Mouse (Mus musculus): ENCODE measurements at regions not wholly inside any gene's neighbourhood (a gene's known extent, or its start where the extent isn't known, plus 50 kb on each side); places are given as distances from the start of the nearest gene placed in this dataset.

DNA sequence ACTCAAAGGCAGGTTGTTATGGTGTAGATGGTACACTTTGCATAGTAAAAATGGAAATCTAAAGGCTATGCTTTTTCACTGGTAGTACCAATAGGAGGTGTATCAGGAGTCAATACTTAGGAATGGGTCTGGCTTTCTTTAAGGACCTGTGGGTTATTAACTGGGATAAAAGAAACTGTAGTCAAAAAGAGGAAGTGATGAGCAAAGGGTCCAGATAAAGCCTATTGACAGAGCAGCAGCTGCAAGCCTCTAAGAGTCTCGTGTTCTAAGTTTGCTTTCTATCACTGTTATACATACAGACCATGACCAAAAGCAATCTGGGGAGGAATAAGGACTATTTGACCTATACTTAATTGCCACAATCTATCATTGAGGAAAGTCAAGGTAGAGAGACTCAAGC is 683.0 kb downstream of the Stpg2 start:
- no peak for DNase-seq

DNA sequence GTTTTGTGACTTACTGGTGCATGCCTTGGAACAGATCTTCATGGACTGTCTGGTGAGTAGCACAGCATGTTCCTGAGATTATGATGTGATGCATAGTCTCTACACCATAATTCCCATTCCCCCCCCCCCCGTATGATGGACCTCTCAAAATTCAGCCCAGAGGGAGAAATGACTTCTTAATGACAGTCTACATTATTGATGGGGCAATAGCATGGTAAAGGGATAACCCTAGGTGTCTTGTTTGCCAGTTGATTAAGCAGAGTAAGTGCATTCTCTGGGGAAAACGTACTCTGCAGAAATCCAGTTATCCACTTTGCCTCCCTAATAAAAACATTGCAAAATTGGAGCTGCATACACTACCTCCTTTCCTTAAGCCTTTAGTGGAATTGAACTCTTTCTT is 684.7 kb downstream of the Stpg2 start:
- no peak for DNase-seq

GRCm38 (mm10) chr3:139897894-139898293 is 692.4 kb downstream of the Stpg2 start:
- no peak for DNase-seq

GRCm38 (mm10) chr3:139899213-139899612 is 693.7 kb downstream of the Stpg2 start:
- no peak for DNase-seq

DNA sequence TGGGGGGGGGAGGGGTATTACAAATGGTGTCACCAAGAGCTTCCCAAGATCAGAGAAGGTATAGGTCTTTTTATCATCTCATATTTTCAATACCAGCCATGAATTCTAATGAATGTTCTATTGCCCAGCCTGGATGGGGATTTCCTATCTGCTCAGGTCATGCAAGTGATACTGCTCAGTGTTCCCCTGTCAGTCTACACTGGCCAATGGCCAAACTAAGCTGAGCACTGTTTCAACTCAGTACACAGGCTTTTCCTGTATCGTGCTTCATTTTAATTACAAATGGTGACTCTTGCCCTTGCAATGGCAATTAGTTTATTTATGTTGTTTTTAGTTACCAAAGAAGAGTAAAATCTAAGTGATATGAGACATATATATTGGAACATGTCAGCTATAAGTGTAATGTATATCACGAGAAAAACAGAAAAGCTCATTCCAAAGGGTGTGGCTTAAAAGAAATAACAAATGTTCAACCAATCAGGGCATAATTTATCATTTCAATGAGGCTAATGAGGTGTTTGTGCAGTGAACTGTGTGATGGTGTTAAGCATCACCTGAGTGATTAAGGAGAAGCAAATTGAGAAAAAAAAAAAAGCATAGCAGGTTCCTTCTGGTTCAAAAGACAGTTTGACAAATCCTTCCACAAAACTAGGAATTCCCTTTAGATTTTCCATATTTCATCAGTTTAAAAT is 708.3 kb downstream of the Stpg2 start:
- no peak for DNase-seq

DNA sequence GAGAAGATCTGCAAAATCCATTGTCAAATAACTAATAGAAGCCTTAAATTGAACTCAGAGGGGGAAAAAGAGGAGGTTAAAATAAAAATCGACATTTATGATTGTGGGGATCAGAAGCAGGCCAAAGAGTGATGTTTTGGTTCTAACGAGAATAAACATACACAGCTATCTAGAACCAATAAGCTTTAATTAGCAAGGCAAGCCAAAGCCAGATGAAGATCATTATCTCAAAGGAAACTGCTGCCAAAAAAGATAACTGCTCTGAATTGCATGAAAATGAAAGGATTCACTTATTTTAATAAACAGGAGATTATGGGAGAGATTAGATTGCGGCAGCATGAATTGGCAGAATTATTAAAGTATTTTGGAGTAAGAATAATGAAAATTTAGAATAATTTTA is 716.8 kb downstream of the Stpg2 start:
- DNase-seq: no peak

DNA sequence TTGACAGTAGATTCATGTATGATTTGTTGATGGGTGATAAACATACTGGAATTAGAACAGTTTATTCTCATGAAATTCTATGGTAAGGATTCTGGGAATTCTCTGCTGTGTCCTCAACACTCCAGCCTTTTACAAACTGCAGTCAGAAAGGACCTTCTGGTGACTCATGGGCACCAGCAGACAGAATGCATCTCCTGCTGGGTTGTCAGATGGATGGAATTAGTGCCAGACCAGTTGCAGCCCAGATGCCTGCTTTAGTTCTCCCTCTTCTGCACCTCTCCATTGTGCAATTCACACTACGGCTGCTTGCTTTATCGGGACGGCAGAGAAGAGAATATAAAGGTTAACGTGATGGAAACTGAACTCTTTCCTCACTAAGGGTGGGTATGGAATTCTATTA is 727.5 kb downstream of the Stpg2 start:
- DNase-seq: peak; percentile 39

- no peak for DNase-seq
These were observed 740.7 kb downstream of the Stpg2 start for GRCm38 (mm10) chr3:139946209-139946608.

GRCm38 (mm10) chr3:139947247-139947646 is 741.8 kb downstream of the Stpg2 start:
- no peak for DNase-seq

DNA sequence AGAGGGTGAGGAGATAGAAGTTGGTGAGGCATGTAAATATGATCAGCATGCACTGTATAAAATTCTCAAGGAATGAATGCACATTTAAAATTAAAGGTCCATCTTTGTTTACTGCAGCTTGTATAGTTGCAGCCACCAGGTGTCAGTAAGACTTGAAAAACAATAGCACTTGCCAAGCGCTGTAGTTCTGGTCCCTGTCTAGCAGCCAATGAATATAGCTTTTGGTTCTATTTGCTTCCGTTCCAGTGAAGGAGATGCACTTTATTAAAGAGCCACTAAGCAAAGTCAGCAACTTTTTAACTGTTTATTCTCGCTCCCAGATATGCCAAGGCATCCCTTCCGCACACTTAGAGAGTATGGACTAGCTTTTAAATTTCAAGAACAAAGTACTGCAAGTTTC is 743.6 kb downstream of the Stpg2 start:
- peak; percentile 58 for DNase-seq

DNA sequence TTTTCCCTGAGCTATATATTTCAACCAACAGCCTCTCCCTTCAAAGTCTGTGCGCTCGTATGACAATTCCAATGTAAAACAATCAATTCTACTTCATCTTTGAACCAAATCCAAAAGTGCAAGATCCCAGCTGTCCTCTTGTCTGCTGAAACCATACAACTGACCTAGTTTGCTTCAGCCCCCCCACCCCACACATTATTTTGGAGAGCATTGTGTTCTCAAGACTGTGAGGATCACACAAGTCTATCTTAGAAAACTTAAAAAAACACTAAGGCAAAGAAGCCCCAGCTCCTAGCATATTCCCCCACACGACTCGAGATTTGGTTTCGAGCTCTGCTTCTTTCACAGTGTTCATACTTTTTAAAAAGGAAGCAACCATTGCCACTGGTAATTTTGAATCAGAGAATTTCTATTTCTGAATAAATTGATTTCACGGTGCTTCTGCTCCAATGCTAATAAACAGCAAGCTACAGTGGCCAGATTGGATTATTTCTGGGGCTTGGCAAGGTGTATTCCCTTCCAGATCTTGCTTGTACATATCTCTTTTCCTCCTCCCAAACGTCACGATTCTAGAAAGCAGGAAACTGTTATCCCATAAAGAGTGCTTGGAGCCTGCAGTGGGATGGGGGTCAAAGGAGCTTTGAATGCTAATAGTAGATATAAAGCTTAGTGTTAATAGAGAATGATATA is 744.7 kb downstream of the Stpg2 start:
- DNase-seq: peak; percentile 78

DNA sequence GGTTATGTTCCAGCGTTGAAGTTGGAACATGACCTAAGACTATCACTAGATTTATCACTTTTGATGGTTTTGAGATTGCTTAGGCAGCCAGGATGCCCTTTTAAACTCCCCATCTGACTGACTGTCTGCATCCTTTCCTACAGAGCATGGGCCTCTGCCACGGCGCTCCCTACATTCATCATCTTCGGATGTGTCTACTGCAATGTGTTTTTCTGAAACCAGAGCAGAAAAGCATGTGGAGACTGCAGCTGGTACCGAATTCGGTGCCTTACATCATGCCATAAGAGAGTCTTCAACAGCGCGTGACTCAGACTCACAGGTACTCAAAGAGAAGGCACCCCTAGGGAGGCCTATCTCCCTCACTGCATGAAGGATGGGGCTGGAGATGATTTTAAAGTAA is 746.0 kb downstream of the Stpg2 start:
- peak; percentile 7 for DNase-seq

- no peak for DNase-seq
These were observed 772.7 kb downstream of the Stpg2 start for GRCm38 (mm10) chr3:139978172-139978571.

DNA sequence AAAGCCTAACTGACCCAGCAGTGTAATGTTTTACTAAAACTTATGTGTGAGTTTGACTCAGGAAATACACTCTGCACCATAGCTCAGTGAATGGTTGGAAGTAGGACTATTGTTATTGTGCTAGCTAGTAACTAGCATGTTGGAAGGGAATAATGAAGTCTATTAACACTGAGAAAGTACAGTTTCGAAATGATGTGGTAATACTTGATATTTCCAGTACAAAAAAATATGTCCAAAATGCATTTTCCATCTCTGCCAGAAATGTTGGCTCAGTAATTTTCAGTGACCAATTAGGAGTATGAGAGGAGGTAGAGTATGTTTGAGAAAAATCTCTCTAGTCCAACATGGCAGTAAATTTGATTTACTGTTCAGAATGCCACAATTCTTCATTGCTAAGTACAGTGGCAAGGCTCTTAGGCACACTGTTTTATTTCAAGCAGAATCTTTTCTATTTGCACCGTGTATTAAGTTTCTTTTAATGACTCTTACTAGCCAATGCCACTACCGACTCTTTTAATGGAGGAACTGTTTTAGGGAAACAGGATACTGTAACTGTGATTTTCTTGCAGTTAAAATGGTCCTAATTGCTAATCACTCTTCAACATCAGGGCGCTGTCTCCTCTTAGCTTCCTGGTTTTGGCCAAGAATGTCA is 780.5 kb downstream of the Stpg2 start:
- DNase-seq: no peak

DNA sequence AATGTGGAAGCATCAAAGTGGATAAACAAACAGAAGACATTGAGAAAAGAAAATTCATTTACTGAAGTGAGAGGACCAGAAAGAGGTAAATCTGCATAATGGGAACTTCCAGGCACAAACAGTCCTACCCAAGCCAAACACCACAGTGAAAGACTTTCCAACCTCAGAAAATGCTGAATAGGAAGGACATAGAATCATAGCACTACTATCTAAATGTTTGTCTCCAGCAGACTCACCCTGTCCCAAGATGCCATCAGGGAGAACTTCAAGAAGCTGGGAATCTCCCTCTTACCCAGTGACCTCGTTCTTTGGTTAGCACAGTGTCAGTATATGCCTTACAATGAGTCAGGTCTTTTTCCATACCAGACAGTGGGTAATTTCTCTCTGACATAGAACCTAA is 783.4 kb downstream of the Stpg2 start:
- no peak for DNase-seq

GRCm38 (mm10) chr3:139989380-139989779 is 783.9 kb downstream of the Stpg2 start:
- no peak for DNase-seq

GRCm38 (mm10) chr3:140012522-140012921 is 807.0 kb downstream of the Stpg2 start:
- no peak for DNase-seq

DNA sequence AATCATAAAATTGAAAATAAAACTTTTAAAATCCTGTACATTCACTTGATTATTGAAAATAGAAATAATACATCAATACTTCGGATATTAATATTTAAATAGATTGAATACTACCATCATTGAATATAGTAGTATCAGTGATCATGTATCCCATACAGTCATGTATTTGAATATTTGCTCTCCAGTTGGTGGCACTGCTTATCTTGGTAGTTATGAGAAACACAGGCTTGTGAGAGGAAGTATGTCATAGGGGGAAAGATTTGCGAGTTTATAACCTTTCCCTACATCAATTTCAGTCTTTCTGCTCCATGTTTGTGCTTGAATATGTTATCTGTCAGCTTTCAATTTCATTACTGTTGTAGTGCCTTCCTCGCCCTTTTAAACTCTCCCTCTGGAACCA is 828.6 kb downstream of the Stpg2 start:
- DNase-seq: no peak

DNA sequence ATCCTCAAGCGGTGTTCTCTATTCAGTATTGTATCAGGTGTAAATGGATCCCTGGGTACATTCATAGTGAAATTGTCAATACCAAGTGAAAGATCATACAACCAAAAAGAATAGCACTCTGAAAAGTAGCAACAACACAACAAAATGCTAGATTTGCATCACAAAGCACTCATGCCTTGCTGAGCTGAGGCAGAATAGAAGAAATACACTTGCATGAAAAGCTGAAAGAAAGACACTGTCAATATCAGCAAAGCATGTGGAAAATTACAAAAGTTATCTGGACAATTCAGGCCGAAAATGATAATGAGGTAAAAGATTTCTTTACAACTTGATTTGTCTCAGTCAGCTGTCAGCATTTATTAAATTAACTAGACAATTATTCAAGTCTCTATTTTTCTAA is 829.6 kb downstream of the Stpg2 start:
- DNase-seq: no peak

- no peak for DNase-seq
These were observed 839.4 kb downstream of the Stpg2 start for GRCm38 (mm10) chr3:140044898-140045297.

GRCm38 (mm10) chr3:140054634-140055033 is 849.1 kb downstream of the Stpg2 start:
- no peak for DNase-seq

DNA sequence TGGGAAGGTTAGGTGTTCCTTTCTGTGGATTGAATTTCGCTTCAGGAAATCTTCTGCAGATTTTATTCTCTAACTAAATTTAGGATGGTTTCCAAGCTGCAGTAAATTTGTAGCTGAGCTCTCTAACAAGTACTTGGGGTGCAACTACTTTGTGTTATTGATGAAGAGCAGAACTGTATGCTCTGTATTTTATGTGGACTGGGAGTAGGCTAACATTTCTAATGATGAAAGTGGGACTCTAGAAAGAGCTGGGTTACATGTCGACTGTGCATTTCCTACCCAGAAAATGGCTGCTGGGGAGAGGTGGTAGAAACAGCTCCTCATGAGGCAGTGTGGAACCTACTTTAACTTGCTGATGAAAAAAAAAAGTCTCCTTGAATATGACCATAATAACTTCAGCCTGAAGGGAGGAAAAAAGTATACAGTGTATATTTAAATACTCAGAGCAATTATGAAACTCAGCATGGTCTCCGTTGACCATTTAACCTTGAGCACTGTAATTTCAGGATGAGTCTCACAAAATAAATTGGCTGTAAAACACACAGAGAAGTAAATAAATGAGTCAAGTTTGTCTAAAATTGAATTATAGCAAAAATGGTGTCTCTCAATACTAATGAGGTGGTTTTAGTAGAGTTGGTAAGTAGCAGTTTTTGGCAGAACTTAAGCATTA is 852.6 kb downstream of the Stpg2 start:
- peak; percentile 5 for DNase-seq

DNA sequence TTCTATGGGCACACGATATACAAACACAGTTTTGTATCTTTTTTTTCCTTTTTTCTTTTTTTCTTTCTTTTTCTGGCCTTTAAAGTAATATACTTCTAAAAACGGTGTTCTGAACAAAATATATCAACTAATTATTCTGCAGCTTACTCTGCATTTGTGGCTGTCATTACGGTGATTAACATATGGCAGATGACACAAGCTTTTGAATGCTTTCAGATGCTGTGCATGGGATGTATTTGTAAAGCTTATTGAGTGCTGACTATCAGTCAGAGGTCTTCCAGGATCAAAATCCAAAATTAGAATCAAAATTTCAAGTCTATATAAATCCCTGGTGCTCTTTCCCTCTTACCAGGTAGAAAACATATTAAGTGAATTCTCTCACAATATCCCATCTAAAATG is 853.6 kb downstream of the Stpg2 start:
- DNase-seq: no peak
